Mouse (Mus musculus) heart, adult 2 months (tissue): ENCODE data around the gene Adamtsl1. TPM values are rescaled to one million over a fixed set of nuclear protein-coding genes. Genes with fewer than 3 reads are reported as not detected.

Source experiments
- DNase-seq, 2 experiments: peaks; one replicate each; pipeline ENCODE4 v3.0.0; 2021
- H3K27ac ChIP-seq: fragments of 200-600 bp; 2 replicates; pipeline ENCODE4 v1.8.1; 2022
- H3K27me3 ChIP-seq: fragments of 200-500 bp; 2 replicates; pipeline ENCODE4 v1.6.1; 2012; ENCODE audit warnings: mild to moderate bottlenecking, low read length, inconsistent platforms, mixed read lengths; ENCODE audit not compliant: control insufficient read depth, insufficient read depth
- H3K36me3 ChIP-seq: fragments of 200-500 bp; 2 replicates; pipeline ENCODE4 v1.6.1; 2012; ENCODE audit warnings: low read length, inconsistent platforms; ENCODE audit not compliant: control insufficient read depth, insufficient read depth
- H3K4me1 ChIP-seq: fragments of 200-500 bp; 2 replicates; pipeline ENCODE4 v1.6.1; 2011; ENCODE audit warnings: low read length; ENCODE audit not compliant: control insufficient read depth, insufficient read depth
- H3K4me3 ChIP-seq: fragments of 200-600 bp; 2 replicates; pipeline ENCODE4 v1.8.1; 2022
- H3K79me2 ChIP-seq: fragments of 200-500 bp; replicated peaks from 2 replicates; pipeline ENCODE4 v1.6.1; 2012; ENCODE audit warnings: mild to moderate bottlenecking, inconsistent platforms, low read length, moderate library complexity, mixed read lengths; ENCODE audit not compliant: control insufficient read depth, insufficient read depth
- H3K9ac ChIP-seq: fragments of 200-500 bp; 2 replicates; pipeline ENCODE4 v1.6.1; 2012; ENCODE audit warnings: low read depth, mild to moderate bottlenecking, control low read depth, inconsistent platforms, low read length, mixed read lengths
- CTCF ChIP-seq: fragments of 200-600 bp; IDR thresholded peaks from 2 replicates; pipeline ENCODE4 v1.8.1; 2022; ENCODE audit warnings: antibody characterized with exemption, mild to moderate bottlenecking, moderate library complexity
- EP300 ChIP-seq: fragments of 200-500 bp; IDR thresholded peaks from 2 replicates; pipeline ENCODE4 v1.6.1; 2011; ENCODE audit warnings: low read depth, low read length, control low read depth; ENCODE audit not compliant: insufficient read depth
- POLR2A ChIP-seq: fragments of 200-500 bp; IDR thresholded peaks from 2 replicates; pipeline ENCODE4 v1.6.1; 2011; ENCODE audit warnings: mild to moderate bottlenecking, low read depth, low read length, control low read depth; ENCODE audit not compliant: insufficient read depth
- WGBS: fragments of 180-500 bp; shearing (Covaris S2); methylation state at CpG from one replicate; pipeline ENCODE4 v1.1.7; 2018; 5-methylcytosine and 5-hydroxymethylcytosine counted together
- intact Hi-C: fragments of 180-260 bp; cut with DNase I; formaldehyde crosslinking; loops from one replicate; pipeline ENCODE4 v1.15.1; 2025
- polyA plus RNA-seq: library from polyadenylated mRNA; depleted of rRNA; stranded (reverse); fragments of >200 nt; gene quantifications from 2 replicates; pipeline ENCODE4 v1.2.3, GENCODE M21; 2012
- total RNA-seq, 2 experiments: library from RNA; stranded (reverse); gene quantifications; 2 replicates each; pipeline ENCODE4 v1.2.3; 2021

Gene Adamtsl1
- total and polyA plus RNA-seq, 3 experiments: 2.2 to 3.2 (median 2.4) TPM

GRCm38 (mm10) chr4:86373166-86373565, 859.2 kb downstream of the Adamtsl1 start:
- no peaks in the 10 kb centered on the region for H3K27me3 ChIP-seq

GRCm38 (mm10) chr4:86383124-86383523, 869.2 kb downstream of the Adamtsl1 start:
- Histone ChIP-seq H3K36me3 (no peaks in the 10 kb centered on the region), H3K9ac (no peak overlapping the region), H3K27me3 (no peaks in the 10 kb centered on the region), H3K4me1 (no peaks in the 10 kb centered on the region; the same call in 1 of the 2 replicates), H3K4me3 (no peak overlapping the region), H3K27ac (no peak overlapping the region), H3K79me2 (no peaks in the 10 kb centered on the region)
- intact Hi-C loops: no loop called here
- DNase-seq: no peak
- TF ChIP-seq EP300 (no peak), CTCF (no peak), POLR2A (no peak)
- 35% methylated on average over 2 of the region's 2 CpGs for WGBS

More at GRCm38 (mm10) chr4:86373166-86373565, 859.2 kb downstream of the Adamtsl1 start:
- Histone ChIP-seq H3K4me1 (no peaks in the 10 kb centered on the region), H3K9ac (no peak overlapping the region), H3K27ac (no peak overlapping the region), H3K79me2 (no peaks in the 10 kb centered on the region), H3K36me3 (no peaks in the 10 kb centered on the region), H3K4me3 (no peak overlapping the region)
- WGBS: 68% methylated on average over 2 of the region's 2 CpGs
- TF ChIP-seq CTCF: no peak
- TF ChIP-seq EP300: no peak
- no peak for TF ChIP-seq POLR2A
- intact Hi-C loops: no loop called here
- no peak for DNase-seq

- no peaks in the 10 kb centered on the region; the same call in 1 of the 2 replicates for H3K4me1 ChIP-seq
- H3K27ac ChIP-seq: no peak overlapping the region
- H3K36me3 ChIP-seq: no peaks in the 10 kb centered on the region
- H3K4me3 ChIP-seq: no peak overlapping the region
- no peaks in the 10 kb centered on the region for H3K79me2 ChIP-seq
- 64% methylated on average over 6 of the region's 6 CpGs for WGBS
- DNase-seq: no peak
- TF ChIP-seq POLR2A (no peak), CTCF (no peak)
- H3K27me3 ChIP-seq: no peaks in the 10 kb centered on the region
- no peak overlapping the region for H3K9ac ChIP-seq
- intact Hi-C loops: no loop called here
Measured at GRCm38 (mm10) chr4:86385121-86385520, 871.1 kb downstream of the Adamtsl1 start.

- H3K4me3 ChIP-seq: no peak overlapping the region
- no peak for TF ChIP-seq EP300
- TF ChIP-seq CTCF: no peak
- TF ChIP-seq POLR2A: no peak
- H3K9ac ChIP-seq: no peak overlapping the region
- H3K4me1 ChIP-seq: peaks cover 3% of the 10 kb centered on the region
- no peak overlapping the region for H3K27ac ChIP-seq
- no peaks in the 10 kb centered on the region for H3K27me3 ChIP-seq
- H3K36me3 ChIP-seq: no peaks in the 10 kb centered on the region; the same call in 1 of the 2 replicates
- intact Hi-C loops: no loop called here
- DNase-seq: peak in 1 of 2 experiments; percentile 20
- no peaks in the 10 kb centered on the region for H3K79me2 ChIP-seq
- WGBS: 49% methylated on average over 5 of the region's 5 CpGs
Measured at GRCm38 (mm10) chr4:86388430-86388829, 874.5 kb downstream of the Adamtsl1 start.

- TF ChIP-seq EP300: no peak
- TF ChIP-seq POLR2A: no peak
- TF ChIP-seq CTCF: no peak
- peak overlapping the region; percentile 54 for H3K27ac ChIP-seq
Measured at GRCm38 (mm10) chr4:86391176-86391575, 877.2 kb downstream of the Adamtsl1 start.

GRCm38 (mm10) chr4:86395636-86396035, 881.7 kb downstream of the Adamtsl1 start:
- H3K36me3 ChIP-seq: peaks cover 8% of the 10 kb centered on the region
- peak overlapping the region; percentile 47 for H3K27ac ChIP-seq
- H3K9ac ChIP-seq: no peak overlapping the region
- no peak overlapping the region for H3K4me3 ChIP-seq
- H3K4me1 ChIP-seq: peaks cover 8% of the 10 kb centered on the region
- intact Hi-C loops: loop anchor here (5.0 kb wide), 2 partner anchors 88 to 92 kb away; no protein-coding TSS in a partner anchor
- H3K27me3 ChIP-seq: no peaks in the 10 kb centered on the region
- no peaks in the 10 kb centered on the region for H3K79me2 ChIP-seq
- DNase-seq: peak in 1 of 2 experiments; percentile 42
- 63% methylated on average over 6 of the region's 6 CpGs for WGBS
- TF ChIP-seq EP300 (no peak), CTCF (0 out of 2 replicates have a peak, but pooled peaks have one; percentile 6), POLR2A (no peak)

More at GRCm38 (mm10) chr4:86391176-86391575, 877.2 kb downstream of the Adamtsl1 start:
- Histone ChIP-seq H3K4me1 (peaks cover 3% of the 10 kb centered on the region), H3K79me2 (no peaks in the 10 kb centered on the region), H3K27me3 (no peaks in the 10 kb centered on the region), H3K36me3 (peaks cover 1% of the 10 kb centered on the region; the same call in 1 of the 2 replicates), H3K9ac (no peak overlapping the region), H3K4me3 (no peak overlapping the region)
- intact Hi-C loops: no loop called here
- 45% methylated on average over 3 of the region's 3 CpGs for WGBS
- peak in 1 of 2 experiments; percentile 18 for DNase-seq
